Mouse (Mus musculus): ENCODE measurements at regions not wholly inside any gene's neighbourhood (a gene's known extent, or its start where the extent isn't known, plus 50 kb on each side); places are given as distances from the start of the nearest gene placed in this dataset.
A peak's percentile ranks its signal among the peaks of the same experiment; 100 is the strongest.

GRCm38 (mm10) chr7:111147593-111147992, 64.8 kb upstream of the Eif4g2 start:
- no peak overlapping the region for H3K4me3 ChIP-seq (ENCODE audit: insufficient read depth in 1 of 2, low read depth in 2 of 2, low read length in 2 of 2)
- 86% methylated on average over 6 of the region's 6 CpGs for whole genome bisulfite sequencing (ENCODE audit: insufficient replicate concordance)
- no peaks in the 10 kb centered on the region for H3K36me3 ChIP-seq (replicated peaks; ENCODE audit: control insufficient read depth, insufficient read depth, low read depth)
- no peak overlapping the region for H3K9ac ChIP-seq (replicated peaks)
- ATAC-seq (ENCODE audit: insufficient read depth), result no peak
- H3K27me3 ChIP-seq (ENCODE audit: control insufficient read depth, insufficient read depth, low read length), result peaks cover 2% of the 10 kb centered on the region; the same call in 1 of the 2 replicates
- H3K4me2 ChIP-seq (ENCODE audit: low read depth), result no peak overlapping the region
- H3K4me1 ChIP-seq (replicated peaks; ENCODE audit: control insufficient read depth in 2 of 2, insufficient read depth in 2 of 2, low read length in 1 of 2), result peaks cover 16 to 29% of the 10 kb centered on the region in 2 experiments
- no peaks in the 10 kb centered on the region for H3K9me3 ChIP-seq (ENCODE audit: control insufficient read depth, low read length)
- no peak overlapping the region for H3K27ac ChIP-seq
- DNase-seq (ENCODE audit: low read depth in 3 of 3, low spot score in 3 of 3), result no peak
- TF ChIP-seq EP300 (IDR thresholded peaks at IDR 0.05; ENCODE audit: low read depth) (no peak), CTCF (IDR thresholded peaks at IDR 0.05; ENCODE audit: low read depth) (no peak)

- Histone ChIP-seq H3K4me2 (ENCODE audit: low read depth) (peak overlapping the region; percentile 26), H3K27me3 (ENCODE audit: control insufficient read depth, insufficient read depth, low read length) (peaks cover 2% of the 10 kb centered on the region; the same call in 1 of the 2 replicates), H3K4me1 (replicated peaks; ENCODE audit: control insufficient read depth in 2 of 2, insufficient read depth in 2 of 2, low read length in 1 of 2) (peaks cover 16 to 29% of the 10 kb centered on the region in 2 experiments), H3K36me3 (replicated peaks; ENCODE audit: control insufficient read depth, insufficient read depth, low read depth) (no peaks in the 10 kb centered on the region), H3K9me3 (ENCODE audit: control insufficient read depth, low read length) (no peaks in the 10 kb centered on the region), H3K4me3 (ENCODE audit: insufficient read depth in 1 of 2, low read depth in 2 of 2, low read length in 2 of 2) (no peak overlapping the region), H3K9ac (replicated peaks) (no peak overlapping the region; the same call in 1 of the 2 replicates), H3K27ac (peak overlapping the region; percentile 50)
- 36% methylated on average over 4 of the region's 4 CpGs for WGBS (ENCODE audit: insufficient replicate concordance)
- ATAC-seq (ENCODE audit: insufficient read depth), result peak; percentile 81
- peak in 1 of 3 experiments; percentile 38 for DNase-seq (ENCODE audit: low read depth in 3 of 3, low spot score in 3 of 3)
- TF ChIP-seq EP300 (IDR thresholded peaks at IDR 0.05; ENCODE audit: low read depth) (no peak), CTCF (IDR thresholded peaks at IDR 0.05; ENCODE audit: low read depth) (no peak)
These were observed 63.8 kb upstream of the Eif4g2 start for GRCm38 (mm10) chr7:111146670-111147069.

GRCm38 (mm10) chr7:111144216-111144615, 61.4 kb upstream of the Eif4g2 start:
- no peak overlapping the region for H3K27ac ChIP-seq
- no peak overlapping the region for H3K9ac ChIP-seq (replicated peaks)
- no peak overlapping the region for H3K4me2 ChIP-seq (ENCODE audit: low read depth)
- peaks cover 16 to 32% of the 10 kb centered on the region in 2 experiments for H3K4me1 ChIP-seq (replicated peaks; ENCODE audit: control insufficient read depth in 2 of 2, insufficient read depth in 2 of 2, low read length in 1 of 2)
- H3K36me3 ChIP-seq (replicated peaks; ENCODE audit: control insufficient read depth, insufficient read depth, low read depth), result no peaks in the 10 kb centered on the region
- H3K27me3 ChIP-seq (ENCODE audit: control insufficient read depth, insufficient read depth, low read length), result no peaks in the 10 kb centered on the region; the same call in 1 of the 2 replicates
- no peak overlapping the region for H3K4me3 ChIP-seq (ENCODE audit: insufficient read depth in 1 of 2, low read depth in 2 of 2, low read length in 2 of 2)
- TF ChIP-seq CTCF (IDR thresholded peaks at IDR 0.05; ENCODE audit: low read depth) (no peak), EP300 (IDR thresholded peaks at IDR 0.05; ENCODE audit: low read depth) (no peak)
- DNase-seq (ENCODE audit: low read depth in 3 of 3, low spot score in 3 of 3) (no peak), ATAC-seq (ENCODE audit: insufficient read depth) (no peak)
- no peaks in the 10 kb centered on the region for H3K9me3 ChIP-seq (ENCODE audit: control insufficient read depth, low read length)
- 52% methylated on average over 3 of the region's 3 CpGs for WGBS (ENCODE audit: insufficient replicate concordance)

GRCm38 (mm10) chr7:111141285-111141965, 58.6 kb upstream of the Eif4g2 start:
- no peaks in the 10 kb centered on the region; the same call in 1 of the 2 replicates for H3K27me3 ChIP-seq (ENCODE audit: control insufficient read depth, insufficient read depth, low read length)
- no peak overlapping the region for H3K27ac ChIP-seq
- no peak overlapping the region for H3K4me3 ChIP-seq (ENCODE audit: insufficient read depth in 1 of 2, low read depth in 2 of 2, low read length in 2 of 2)
- no peaks in the 10 kb centered on the region for H3K9me3 ChIP-seq (ENCODE audit: control insufficient read depth, low read length)
- no peaks in the 10 kb centered on the region for H3K36me3 ChIP-seq (replicated peaks; ENCODE audit: control insufficient read depth, insufficient read depth, low read depth)
- DNase-seq (ENCODE audit: low read depth in 3 of 3, low spot score in 3 of 3), result no peak
- no peak overlapping the region for H3K4me2 ChIP-seq (ENCODE audit: low read depth)
- peaks cover 38 to 43% of the 10 kb centered on the region in 2 experiments for H3K4me1 ChIP-seq (replicated peaks; ENCODE audit: control insufficient read depth in 2 of 2, insufficient read depth in 2 of 2, low read length in 1 of 2)
- no peak for ATAC-seq (ENCODE audit: insufficient read depth)
- TF ChIP-seq EP300 (IDR thresholded peaks at IDR 0.05; ENCODE audit: low read depth), result no peak
- TF ChIP-seq CTCF (IDR thresholded peaks at IDR 0.05; ENCODE audit: low read depth), result no peak
- no peak overlapping the region for H3K9ac ChIP-seq (replicated peaks)
- WGBS (ENCODE audit: insufficient replicate concordance), result 79% methylated on average over 7 of the region's 7 CpGs

- H3K36me3 ChIP-seq (replicated peaks; ENCODE audit: control insufficient read depth, insufficient read depth, low read depth), result no peaks in the 10 kb centered on the region
- H3K9ac ChIP-seq (replicated peaks), result peak overlapping the region; percentile 50
- H3K9me3 ChIP-seq (ENCODE audit: control insufficient read depth, low read length), result no peaks in the 10 kb centered on the region
- peaks cover 33 to 37% of the 10 kb centered on the region in 2 experiments for H3K4me1 ChIP-seq (replicated peaks; ENCODE audit: control insufficient read depth in 2 of 2, insufficient read depth in 2 of 2, low read length in 1 of 2)
- peak overlapping the region in 1 of 2 experiments; percentile 15; a peak in 2 of 4 replicates for H3K4me3 ChIP-seq (ENCODE audit: insufficient read depth in 1 of 2, low read depth in 2 of 2, low read length in 2 of 2)
- ATAC-seq (ENCODE audit: insufficient read depth), result peak; percentile 97
- WGBS (ENCODE audit: insufficient replicate concordance), result 85% methylated on average over 2 of the region's 2 CpGs
- H3K4me2 ChIP-seq (ENCODE audit: low read depth), result peak overlapping the region; percentile 68
- DNase-seq (ENCODE audit: low read depth in 3 of 3, low spot score in 3 of 3), result peak; percentile 42 to 72 (median 56)
- TF ChIP-seq CTCF (IDR thresholded peaks at IDR 0.05; ENCODE audit: low read depth) (no peak), EP300 (IDR thresholded peaks at IDR 0.05; ENCODE audit: low read depth) (no peak)
- peak overlapping the region; percentile 78 for H3K27ac ChIP-seq
- H3K27me3 ChIP-seq (ENCODE audit: control insufficient read depth, insufficient read depth, low read length), result no peaks in the 10 kb centered on the region; the same call in 1 of the 2 replicates
These were observed 55.2 kb upstream of the Eif4g2 start for GRCm38 (mm10) chr7:111138038-111138437.

Measured in liver, embryonic 14.5 days (tissue).